Mouse (Mus musculus) olfactory bulb, adult 2 months (tissue): Measurements from ENCODE around the gene Nsun6.

Experiments
- CTCF ChIP-seq: fragments of 200-500 bp; IDR thresholded peaks from 2 replicates; pipeline ENCODE4 v1.5.1; 2012; ENCODE audit warnings: low read depth, mild to moderate bottlenecking, low read length, moderate library complexity; ENCODE audit not compliant: insufficient read depth
- POLR2A ChIP-seq: fragments of 200-500 bp; IDR thresholded peaks from 2 replicates; pipeline ENCODE4 v1.6.1; 2012; ENCODE audit warnings: mild to moderate bottlenecking, low read depth, low read length, moderate library complexity; ENCODE audit not compliant: insufficient read depth

- TF ChIP-seq CTCF (no peak), POLR2A (no peak)
These were observed 10.6 kb upstream of the Nsun6 start for GRCm38 (mm10) chr2:15065447-15065846.
